Mouse (Mus musculus): ENCODE data around the gene Fgfr2. TPM values are rescaled to one million over a fixed set of nuclear protein-coding genes. Genes with fewer than 3 reads are reported as not detected.

Gene Fgfr2
- polyA plus RNA-seq, 1 experiment from 2014 or later = 39.4 TPM

GRCm38 (mm10) chr7:130954177-130954601, 2169.0 kb downstream of the Fgfr2 start:
- WGBS = 89% methylated on average over 10 of the region's 10 CpGs
- no peak for ATAC-seq
- Histone ChIP-seq H3K27ac (no peak overlapping the region), H3K36me3 (no peaks in the 10 kb centered on the region), H3K9ac (replicated peaks) (no peak overlapping the region), H3K4me2 (replicated peaks) (no peak overlapping the region), H3K9me3 (no peaks in the 10 kb centered on the region), H3K27me3 (no peaks in the 10 kb centered on the region), H3K4me3 (replicated peaks) (no peak overlapping the region), H3K4me1 (replicated peaks) (no peaks in the 10 kb centered on the region)

- WGBS = 92% methylated on average over 10 of the region's 10 CpGs
- no peak overlapping the region for H3K27ac ChIP-seq
- ATAC-seq = no peak
- no peaks in the 10 kb centered on the region for H3K36me3 ChIP-seq
- no peak overlapping the region for H3K9ac ChIP-seq (replicated peaks)
- H3K27me3 ChIP-seq = no peaks in the 10 kb centered on the region
- no peak overlapping the region for H3K4me2 ChIP-seq (replicated peaks)
- H3K4me3 ChIP-seq (replicated peaks) = no peak overlapping the region
- no peaks in the 10 kb centered on the region for H3K9me3 ChIP-seq
- no peaks in the 10 kb centered on the region for H3K4me1 ChIP-seq (replicated peaks)
Measured at GRCm38 (mm10) chr7:130953376-130953775, 2169.8 kb downstream of the Fgfr2 start.

DNA sequence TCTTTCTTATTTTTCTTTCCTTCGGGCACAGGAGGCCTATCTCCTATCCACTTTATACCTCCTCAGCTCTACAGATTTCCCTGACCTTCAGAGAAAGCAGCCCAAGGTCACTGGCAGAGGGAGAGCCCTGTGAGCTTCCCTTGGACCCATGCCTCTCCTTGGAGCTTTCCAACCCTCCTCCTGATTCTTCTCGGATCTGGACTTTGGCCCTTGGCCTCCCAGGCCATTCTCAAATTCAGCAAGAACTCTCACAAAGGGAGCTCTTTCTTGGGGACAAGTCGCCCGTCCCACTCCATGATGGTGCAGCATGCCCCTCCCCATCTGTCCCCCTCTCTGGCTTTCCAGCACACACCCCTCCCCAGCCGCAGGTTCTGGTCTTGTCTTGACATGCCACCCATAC, 2172.1 kb downstream of the Fgfr2 start:
- Histone ChIP-seq H3K27ac (no peak overlapping the region), H3K27me3 (no peaks in the 10 kb centered on the region), H3K4me1 (replicated peaks) (no peaks in the 10 kb centered on the region), H3K4me2 (replicated peaks) (no peak overlapping the region), H3K36me3 (no peaks in the 10 kb centered on the region), H3K9ac (replicated peaks) (no peak overlapping the region), H3K4me3 (replicated peaks) (no peak overlapping the region), H3K9me3 (no peaks in the 10 kb centered on the region)
- ATAC-seq = no peak
- WGBS = 92% methylated on average over 5 of the region's 5 CpGs

DNA sequence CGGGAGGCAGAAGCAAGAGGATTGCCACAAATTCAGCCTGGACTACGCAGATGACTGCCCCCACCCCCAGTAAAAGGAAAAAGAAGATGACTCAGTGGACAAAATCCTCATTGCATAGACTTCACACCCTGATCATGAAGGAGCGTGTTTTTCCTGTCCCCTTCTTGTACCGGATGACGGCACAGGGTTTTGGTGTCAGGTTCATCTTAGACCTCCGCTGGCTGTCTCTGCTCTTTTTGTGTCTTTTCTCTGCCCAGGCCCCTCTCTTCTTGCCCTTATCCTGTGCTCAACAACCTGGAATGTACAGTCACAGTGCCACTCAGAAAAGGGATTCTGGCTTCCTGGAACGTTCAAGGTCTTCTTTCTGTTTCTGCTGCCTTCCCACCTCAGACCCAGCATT, 2172.7 kb downstream of the Fgfr2 start:
- H3K36me3 ChIP-seq = no peaks in the 10 kb centered on the region
- ATAC-seq = no peak
- H3K27ac ChIP-seq = no peak overlapping the region
- H3K4me1 ChIP-seq (replicated peaks) = no peaks in the 10 kb centered on the region
- no peak overlapping the region for H3K4me2 ChIP-seq (replicated peaks)
- H3K27me3 ChIP-seq = no peaks in the 10 kb centered on the region
- H3K4me3 ChIP-seq (replicated peaks) = no peak overlapping the region
- H3K9ac ChIP-seq (replicated peaks) = no peak overlapping the region
- whole genome bisulfite sequencing = 88% methylated on average over 7 of the region's 7 CpGs
- no peaks in the 10 kb centered on the region for H3K9me3 ChIP-seq

DNA sequence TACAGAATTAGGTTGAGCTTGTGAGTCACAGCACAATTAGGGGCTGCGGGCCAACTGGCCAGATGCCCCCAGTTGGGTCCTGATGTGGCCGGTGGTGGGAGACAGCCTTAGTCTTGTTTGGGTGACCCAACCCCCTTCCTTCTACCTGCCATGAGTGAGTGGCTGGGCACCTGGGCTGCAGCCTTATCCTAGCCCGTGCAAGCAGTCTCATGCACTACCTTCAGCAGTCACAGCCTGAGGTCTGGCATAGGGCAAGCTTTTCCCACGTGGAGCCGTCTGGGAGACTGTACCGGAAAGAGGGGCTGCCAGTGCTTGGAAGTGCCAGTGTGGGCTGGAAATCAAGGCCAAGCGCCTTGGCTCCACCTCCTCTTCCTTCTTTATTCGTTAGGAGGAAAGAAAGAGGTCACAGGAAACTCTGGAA, 2173.8 kb downstream of the Fgfr2 start:
- Histone ChIP-seq H3K27ac (no peak overlapping the region), H3K4me3 (replicated peaks) (no peak overlapping the region), H3K4me2 (replicated peaks) (no peak overlapping the region), H3K36me3 (no peaks in the 10 kb centered on the region), H3K4me1 (replicated peaks) (no peaks in the 10 kb centered on the region), H3K9me3 (no peaks in the 10 kb centered on the region), H3K9ac (replicated peaks) (no peak overlapping the region), H3K27me3 (no peaks in the 10 kb centered on the region)
- no peak for ATAC-seq
- 54% methylated on average over 8 of the region's 8 CpGs for WGBS

DNA sequence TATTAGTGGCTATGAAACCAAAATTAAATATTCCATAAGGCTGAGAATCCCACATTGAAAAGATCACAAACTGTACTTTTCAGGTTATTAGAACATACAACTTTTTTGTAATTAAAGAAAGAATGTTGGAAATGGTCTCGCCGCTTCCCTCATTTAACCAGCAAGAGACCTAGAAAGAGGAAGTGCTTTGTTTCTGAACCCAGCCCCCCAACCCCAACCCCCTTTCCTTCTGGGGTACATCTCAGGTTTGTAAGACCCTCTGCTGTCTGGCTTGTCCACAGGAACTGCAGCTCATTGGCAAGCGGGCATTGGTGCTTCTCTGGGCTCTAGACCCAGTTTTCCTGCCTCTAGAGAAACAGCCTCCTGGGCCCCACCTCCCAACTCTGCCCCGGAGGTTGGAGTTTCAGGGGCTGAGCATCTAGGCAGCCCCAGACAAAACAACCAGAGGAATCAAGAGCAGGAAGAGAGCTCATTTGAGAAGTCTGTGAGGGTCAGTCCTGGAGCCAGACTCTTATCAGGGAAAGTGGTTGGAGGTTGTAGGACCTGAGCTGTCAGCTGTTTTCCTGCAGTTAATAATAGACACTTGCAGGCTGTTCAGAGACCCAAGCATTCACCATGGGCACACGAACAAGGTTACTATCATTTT, 2174.5 kb downstream of the Fgfr2 start:
- Histone ChIP-seq H3K27me3 (no peaks in the 10 kb centered on the region), H3K9me3 (no peaks in the 10 kb centered on the region), H3K4me3 (replicated peaks) (no peak overlapping the region), H3K27ac (no peak overlapping the region), H3K9ac (replicated peaks) (no peak overlapping the region), H3K4me1 (replicated peaks) (no peaks in the 10 kb centered on the region), H3K36me3 (no peaks in the 10 kb centered on the region), H3K4me2 (replicated peaks) (no peak overlapping the region)
- 70% methylated on average over 5 of the region's 5 CpGs for WGBS
- no peak for ATAC-seq

DNA sequence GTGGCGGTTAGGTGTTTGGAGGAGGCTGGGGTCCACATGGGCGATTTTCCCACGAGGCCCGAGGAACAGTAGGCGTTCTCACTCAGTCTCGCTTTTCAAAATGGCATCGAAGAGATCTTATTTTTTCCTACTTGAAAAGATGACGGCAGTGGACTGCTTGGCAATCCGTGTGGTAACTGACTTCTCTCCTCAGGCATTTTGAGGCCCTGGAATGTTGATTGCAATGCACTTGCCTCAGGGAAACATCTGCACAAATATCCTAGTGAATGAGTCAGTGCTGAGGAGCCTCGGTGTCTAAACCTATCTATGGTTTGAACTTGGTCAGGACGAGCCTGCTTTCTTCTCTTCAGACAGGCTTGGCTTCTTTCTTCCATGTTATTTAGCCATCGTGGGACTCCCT, 2176.8 kb downstream of the Fgfr2 start:
- H3K9ac ChIP-seq (replicated peaks) = no peak overlapping the region
- WGBS = 92% methylated on average over 12 of the region's 12 CpGs
- H3K36me3 ChIP-seq = no peaks in the 10 kb centered on the region
- no peaks in the 10 kb centered on the region for H3K4me1 ChIP-seq (replicated peaks)
- H3K4me3 ChIP-seq (replicated peaks) = no peak overlapping the region
- no peaks in the 10 kb centered on the region for H3K27me3 ChIP-seq
- ATAC-seq = no peak
- H3K4me2 ChIP-seq (replicated peaks) = no peak overlapping the region
- H3K9me3 ChIP-seq = no peaks in the 10 kb centered on the region
- H3K27ac ChIP-seq = no peak overlapping the region

DNA sequence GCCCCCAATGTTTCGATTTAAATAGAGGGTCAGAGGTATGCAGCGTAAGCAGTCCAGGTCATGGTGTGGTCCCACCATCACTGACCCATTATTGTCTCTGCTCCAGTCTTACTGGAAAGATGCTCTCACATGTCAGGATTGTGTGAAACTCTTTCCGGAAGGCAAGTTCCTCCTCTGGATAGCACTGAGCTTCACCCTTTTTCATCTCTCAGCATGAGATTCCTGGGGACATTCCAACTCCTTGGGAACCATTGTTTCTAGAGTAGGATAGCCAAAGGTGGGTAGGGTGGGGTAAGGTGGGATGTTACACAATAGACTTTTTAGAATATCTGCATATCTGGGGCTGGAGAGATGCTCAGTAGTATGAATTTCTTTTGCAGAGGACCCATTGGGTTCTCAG, 2177.4 kb downstream of the Fgfr2 start:
- Histone ChIP-seq H3K9ac (replicated peaks) (no peak overlapping the region), H3K27ac (no peak overlapping the region), H3K4me1 (replicated peaks) (no peaks in the 10 kb centered on the region), H3K4me3 (replicated peaks) (no peak overlapping the region), H3K36me3 (no peaks in the 10 kb centered on the region), H3K27me3 (no peaks in the 10 kb centered on the region), H3K4me2 (replicated peaks) (no peak overlapping the region), H3K9me3 (no peaks in the 10 kb centered on the region)
- ATAC-seq = no peak
- WGBS = 91% methylated on average over 3 of the region's 3 CpGs

- Histone ChIP-seq H3K36me3 (no peaks in the 10 kb centered on the region), H3K4me1 (replicated peaks) (no peaks in the 10 kb centered on the region), H3K9ac (replicated peaks) (no peak overlapping the region), H3K9me3 (no peaks in the 10 kb centered on the region), H3K27me3 (0 out of 2 replicates have a peak, but pooled peaks cover 1% of the 10 kb centered on the region), H3K27ac (no peak overlapping the region), H3K4me2 (replicated peaks) (no peak overlapping the region), H3K4me3 (replicated peaks) (no peak overlapping the region)
- WGBS = 92% methylated on average over 11 of the region's 11 CpGs
- no peak for ATAC-seq
Measured at GRCm38 (mm10) chr7:130944766-130945475, 2178.2 kb downstream of the Fgfr2 start.

- H3K27ac ChIP-seq = no peak overlapping the region
- peaks cover 15% of the 10 kb centered on the region for H3K27me3 ChIP-seq
- WGBS = 90% methylated on average over 9 of the region's 9 CpGs
- no peak overlapping the region for H3K9ac ChIP-seq (replicated peaks)
- H3K4me1 ChIP-seq (replicated peaks) = no peaks in the 10 kb centered on the region
- no peaks in the 10 kb centered on the region for H3K36me3 ChIP-seq
- ATAC-seq = no peak
- H3K9me3 ChIP-seq = no peaks in the 10 kb centered on the region
- H3K4me2 ChIP-seq (replicated peaks) = no peak overlapping the region
- H3K4me3 ChIP-seq (replicated peaks) = no peak overlapping the region
Measured at GRCm38 (mm10) chr7:130943280-130943895, 2179.8 kb downstream of the Fgfr2 start.

GRCm38 (mm10) chr7:130940733-130941132, 2182.4 kb downstream of the Fgfr2 start:
- Histone ChIP-seq H3K4me3 (replicated peaks) (no peak overlapping the region), H3K36me3 (no peaks in the 10 kb centered on the region), H3K4me2 (replicated peaks) (no peak overlapping the region), H3K4me1 (replicated peaks) (peaks cover 13% of the 10 kb centered on the region), H3K27me3 (peaks cover 42% of the 10 kb centered on the region), H3K27ac (no peak overlapping the region), H3K9me3 (no peaks in the 10 kb centered on the region), H3K9ac (replicated peaks) (no peak overlapping the region)
- no peak for ATAC-seq
- 87% methylated on average over 8 of the region's 8 CpGs for WGBS

DNA sequence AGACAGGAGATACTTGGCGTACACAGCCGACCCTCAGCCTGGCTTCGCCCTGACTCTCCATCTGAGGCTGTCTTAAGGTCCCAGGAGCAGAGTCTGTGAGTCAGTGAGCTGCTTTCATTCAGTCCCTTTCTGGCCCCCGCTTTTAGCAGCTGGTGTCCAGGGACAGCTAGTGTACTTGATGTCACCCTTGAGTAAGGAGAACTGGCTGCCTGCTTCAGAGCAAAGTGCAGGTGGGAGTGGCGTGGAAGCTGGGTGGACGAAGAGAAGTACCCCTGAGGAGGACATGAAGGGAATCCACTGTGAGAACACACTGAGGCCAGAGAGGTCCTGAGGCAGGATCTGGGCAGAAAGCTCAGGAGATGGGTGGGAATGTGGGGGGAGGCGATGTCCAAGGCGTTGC, 2184.3 kb downstream of the Fgfr2 start:
- ATAC-seq = no peak
- H3K36me3 ChIP-seq = no peaks in the 10 kb centered on the region
- peaks cover 60% of the 10 kb centered on the region for H3K27me3 ChIP-seq
- no peak overlapping the region for H3K4me3 ChIP-seq (replicated peaks)
- peaks cover 18% of the 10 kb centered on the region for H3K4me1 ChIP-seq (replicated peaks)
- 91% methylated on average over 8 of the region's 8 CpGs for WGBS
- no peaks in the 10 kb centered on the region for H3K9me3 ChIP-seq
- no peak overlapping the region for H3K4me2 ChIP-seq (replicated peaks)
- no peak overlapping the region for H3K9ac ChIP-seq (replicated peaks)
- no peak overlapping the region for H3K27ac ChIP-seq

Measured in midbrain, embryonic 13.5 days (tissue).